Mouse (Mus musculus) liver, adult (tissue): Measurements from ENCODE around the gene Dok7.

Experiments used
- GATA4 ChIP-seq: IDR thresholded peaks from 2 replicates; pipeline ENCODE4 v1.6.1; 2014; ENCODE audit warnings: mild to moderate bottlenecking, low read length; ENCODE audit not compliant: insufficient replicate concordance

The Dok7 gene

GRCm38 (mm10) chr5:35084913-35085312 lies 28.3 kb downstream of the Dok7 start:
- no peak for TF ChIP-seq GATA4

DNA sequence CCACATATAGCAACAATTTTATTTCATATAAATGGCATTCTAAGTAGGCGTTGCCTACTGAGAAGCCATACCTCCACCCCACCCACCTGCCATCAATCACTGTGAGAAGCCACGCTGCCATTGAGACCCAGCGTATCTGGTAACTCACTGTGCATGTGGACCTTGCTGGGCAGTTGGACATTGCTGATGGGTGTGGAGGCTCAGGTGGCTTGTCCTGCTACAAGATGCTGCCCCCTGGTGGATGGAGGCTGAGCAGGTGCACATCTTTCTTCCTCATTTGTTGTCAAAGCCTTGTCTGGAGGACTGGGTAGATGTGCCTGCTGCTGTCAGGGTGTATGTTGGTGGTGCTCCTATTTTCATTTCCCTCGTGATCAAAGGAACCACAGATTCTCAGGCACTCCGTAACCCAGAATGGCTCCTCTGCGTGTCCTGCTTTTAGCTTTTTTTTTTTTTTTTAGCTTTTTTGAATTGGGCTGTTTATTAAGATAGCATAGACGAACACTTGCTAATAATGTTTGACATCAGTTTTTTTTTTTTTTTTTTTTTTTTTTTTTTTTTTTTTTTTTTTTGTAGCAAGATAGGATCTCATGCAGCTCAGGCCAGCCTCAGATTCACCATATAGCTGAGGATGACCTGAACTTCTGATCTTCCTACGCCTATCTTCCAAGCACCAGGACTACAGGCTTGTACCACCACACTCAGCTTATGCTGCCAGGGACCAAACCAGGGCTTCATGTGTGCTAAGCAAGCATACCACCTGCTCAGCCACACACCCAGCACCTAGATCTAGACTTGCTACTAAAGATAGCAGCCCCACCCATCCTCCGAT lies 32.4 kb downstream of the Dok7 start:
- TF ChIP-seq GATA4 = no peak

GRCm38 (mm10) chr5:35089614-35089963 lies 33.0 kb downstream of the Dok7 start:
- TF ChIP-seq GATA4 = no peak

DNA sequence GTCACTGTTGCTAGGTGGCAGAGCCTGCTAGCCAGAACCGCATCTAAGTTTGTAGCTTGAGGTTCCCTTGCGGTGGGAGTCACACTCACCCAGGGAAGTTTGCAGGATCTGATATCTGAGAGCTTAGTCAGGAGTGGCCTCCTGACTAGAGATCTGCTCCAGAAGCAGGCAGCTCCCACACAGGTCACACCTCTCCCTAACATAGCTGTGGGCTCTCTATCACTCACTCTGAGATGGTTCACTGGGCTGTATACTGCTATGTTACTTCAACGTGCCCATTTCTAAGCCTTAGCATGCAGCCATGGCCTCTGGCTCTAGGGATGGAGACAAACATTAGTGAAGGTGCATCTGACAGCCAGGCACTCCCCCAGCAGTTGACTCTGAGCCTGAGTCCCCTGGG lies 35.1 kb downstream of the Dok7 start:
- TF ChIP-seq GATA4 = no peak

- no peak for TF ChIP-seq GATA4
Observed at GRCm38 (mm10) chr5:35103086-35103485, 46.5 kb downstream of the Dok7 start.

- TF ChIP-seq GATA4 = no peak
Observed at GRCm38 (mm10) chr5:35103528-35103927, 47.0 kb downstream of the Dok7 start.

DNA sequence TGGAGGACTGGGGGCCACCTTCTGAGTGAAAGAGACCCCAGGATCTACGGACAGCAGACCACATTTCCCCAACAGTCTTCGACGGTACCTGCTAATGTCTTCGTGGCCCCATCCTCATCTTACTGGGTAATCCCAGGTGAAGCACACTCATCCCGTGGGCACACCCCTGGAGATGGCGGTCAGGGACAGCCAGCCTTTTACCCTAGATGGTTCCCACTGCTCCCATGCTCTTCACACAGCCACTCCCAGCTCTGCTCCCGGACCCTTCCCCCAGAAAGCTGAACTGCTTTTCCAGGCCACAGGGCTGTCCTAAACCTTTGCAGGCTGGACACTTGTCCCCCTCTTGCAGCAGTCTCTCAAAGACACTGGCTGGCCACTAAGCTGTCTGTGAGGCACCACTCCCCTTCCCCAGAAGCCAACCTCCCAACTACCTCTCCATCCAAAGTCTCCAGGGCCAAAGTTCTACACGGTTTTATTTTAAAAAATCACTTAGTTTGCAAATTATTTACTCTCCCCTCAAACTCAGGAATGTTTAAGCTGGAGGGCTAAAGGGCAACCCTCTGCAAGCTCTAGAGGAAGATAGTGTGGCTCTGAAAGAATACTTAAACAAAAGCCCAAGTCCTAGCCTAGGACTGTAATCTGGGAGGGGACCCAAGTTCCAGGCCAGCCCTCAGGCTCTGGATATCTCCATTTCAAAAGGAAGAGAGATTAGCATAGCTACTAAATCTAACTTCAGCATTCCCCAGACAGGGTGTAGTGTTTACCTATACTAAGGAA lies 47.8 kb downstream of the Dok7 start:
- no peak for TF ChIP-seq GATA4

DNA sequence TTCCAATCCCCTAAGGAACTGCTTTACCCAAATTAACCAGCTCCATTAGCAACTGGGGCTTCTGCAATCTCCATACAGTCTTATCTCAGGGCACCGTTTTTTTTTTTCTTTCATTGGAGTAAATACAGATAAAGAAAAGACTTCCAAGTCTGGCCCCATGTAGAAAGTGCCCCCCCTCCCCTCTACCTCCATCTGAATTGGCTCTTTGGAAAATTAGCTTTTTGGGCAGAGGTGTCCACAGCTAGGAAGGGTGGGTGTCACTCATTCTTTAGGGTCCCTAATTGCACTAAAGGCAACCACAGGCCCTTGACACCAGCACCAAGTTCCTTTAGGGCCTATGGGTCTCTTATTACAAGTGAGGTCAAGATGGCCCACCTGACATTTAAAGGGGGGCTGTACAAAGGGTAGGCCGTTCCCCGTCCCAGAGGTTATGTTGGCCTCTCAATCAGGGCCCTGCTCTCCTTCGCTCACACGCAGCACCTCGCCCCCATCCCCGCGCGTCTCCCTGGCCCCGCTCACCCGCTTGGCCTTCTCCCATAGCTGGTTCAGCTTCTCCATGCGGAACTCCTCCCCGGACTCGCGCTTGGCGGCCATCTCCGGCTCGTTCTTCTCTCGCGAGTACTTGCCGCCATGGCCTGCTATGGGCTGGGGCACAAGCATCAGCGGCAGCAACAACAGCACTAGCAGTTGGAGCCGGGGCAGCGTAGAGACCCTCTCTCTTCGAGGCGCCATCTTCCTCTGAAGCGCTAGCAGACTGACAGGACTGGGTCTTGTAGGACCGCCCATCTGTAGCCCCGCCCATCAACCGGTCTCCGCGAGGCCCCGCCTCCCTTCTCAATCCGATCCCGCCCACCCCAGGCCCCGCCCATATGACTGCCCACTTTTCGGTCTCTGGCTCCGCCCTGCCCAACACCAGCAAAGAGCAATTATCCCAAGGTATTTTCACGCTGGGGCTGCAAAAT lies 48.7 kb downstream of the Dok7 start, which contains the start of gene Lrpap1:
TSS of gene Lrpap1 (minus strand) at position 807 of the 962 bp plus-strand sequence.
- TF ChIP-seq GATA4 = no peak

DNA sequence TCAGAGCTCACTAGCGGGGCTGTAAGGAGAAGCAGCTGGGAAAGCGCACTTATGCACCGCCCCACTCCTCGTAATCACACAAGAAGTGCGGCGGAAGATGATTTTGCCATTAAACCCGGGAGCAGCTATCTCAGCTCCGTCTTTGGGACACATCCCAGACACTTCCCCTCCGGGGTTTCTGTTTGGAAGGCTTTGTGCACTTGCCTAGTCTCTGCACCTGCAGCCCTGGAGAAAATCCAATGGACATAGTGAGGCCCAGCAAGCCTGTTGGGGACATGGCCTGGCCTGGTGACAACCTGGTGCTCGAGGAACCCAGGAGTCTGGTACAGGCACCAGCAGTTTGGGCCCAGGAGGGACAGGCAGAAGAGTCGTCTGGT lies 49.3 kb downstream of the Dok7 start:
- TF ChIP-seq GATA4 = no peak

GRCm38 (mm10) chr5:35112444-35112843 lies 55.9 kb downstream of the Dok7 start:
- no peak for TF ChIP-seq GATA4

DNA sequence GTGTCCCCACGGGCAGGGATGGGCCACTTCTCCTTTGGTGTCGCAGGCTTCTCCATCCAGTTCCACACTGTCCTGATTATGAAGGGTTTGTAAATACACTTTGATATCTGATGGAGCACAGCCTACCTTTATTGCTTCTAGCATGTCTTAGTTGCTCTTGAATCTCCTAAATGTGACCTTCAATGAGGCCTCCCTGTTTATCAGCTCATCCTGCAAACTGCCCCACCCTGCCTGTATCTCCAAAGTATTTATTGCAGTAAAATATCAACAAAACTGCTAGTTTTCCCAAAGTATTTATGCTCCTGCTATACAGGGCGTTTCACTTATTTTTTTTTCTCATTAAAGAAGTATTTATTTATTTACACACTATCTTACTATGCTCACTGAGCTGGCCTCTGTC lies 59.4 kb downstream of the Dok7 start:
- TF ChIP-seq GATA4 = no peak

DNA sequence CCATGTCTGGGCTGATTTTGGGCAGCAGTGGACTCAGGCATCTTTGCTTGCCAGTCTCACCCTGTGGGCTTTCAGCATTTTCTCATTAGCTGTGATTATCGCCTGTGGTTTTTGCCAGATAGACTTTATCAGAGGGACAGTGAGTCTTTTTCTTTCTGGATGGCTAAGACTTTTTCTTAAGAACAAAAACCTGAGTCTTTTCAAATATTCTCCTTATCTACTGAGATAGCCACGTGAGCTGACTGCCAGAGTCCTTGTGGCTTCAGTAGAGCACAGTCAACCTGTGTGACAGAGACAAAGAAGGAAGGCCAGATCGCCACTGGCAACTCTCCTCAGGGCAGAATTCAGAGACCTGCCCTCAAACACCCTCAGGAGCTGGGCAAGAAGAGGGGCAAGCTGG lies 61.1 kb downstream of the Dok7 start:
- no peak for TF ChIP-seq GATA4

GRCm38 (mm10) chr5:35118418-35118817 lies 61.9 kb downstream of the Dok7 start:
- TF ChIP-seq GATA4 = no peak

GRCm38 (mm10) chr5:35120024-35120423 lies 63.5 kb downstream of the Dok7 start:
- no peak for TF ChIP-seq GATA4

GRCm38 (mm10) chr5:35129208-35129607 lies 72.6 kb downstream of the Dok7 start:
- TF ChIP-seq GATA4 = no peak
